Comparison of ENCODE assay signal across 12 mouse cellular contexts in the genomic region with DNA sequence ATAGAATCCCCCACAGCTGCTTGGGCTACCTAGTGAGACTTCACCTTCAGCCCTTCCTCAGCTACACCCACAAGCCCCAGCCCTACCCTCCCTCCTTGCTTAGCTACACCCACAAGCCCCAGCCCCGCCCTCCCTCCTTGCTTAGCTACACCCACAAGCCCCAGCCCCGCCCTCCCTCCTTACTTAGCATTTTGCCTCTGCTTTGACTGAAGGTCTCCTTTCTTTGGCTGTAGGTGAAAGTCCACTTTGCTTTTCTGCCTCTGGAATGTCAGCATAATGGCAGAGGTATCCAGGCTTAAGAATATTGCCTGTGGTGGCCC. TPM values are rescaled to one million over a fixed set of nuclear protein-coding genes. Genes with fewer than 3 reads are reported as not detected.
DNase-seq lines count a peak whose midpoint lies in the region; ATAC-seq and TF ChIP-seq lines count a peak whose summit lies in the region.
"Had no signal": no experiment of that assay in that cellular context is flagged by ENCODE, and none has a peak within 500 bp of the region (broad histone marks: within the 10 kb centered on the region; RNA-seq: fewer than 3 reads in every experiment).

No protein-coding gene starts in this region.

- no peak overlapping the region for H3K4me3 ChIP-seq in intestine, postnatal 0 days (ENCODE audit: low read depth, low read length)
- H3K4me3 ChIP-seq in liver, embryonic 14.5 days (ENCODE audit: insufficient read depth in 1 of 2, low read depth in 2 of 2, low read length in 2 of 2): no peak overlapping the region
- H3K4me3 ChIP-seq in forebrain, embryonic 16.5 days (replicated peaks; ENCODE audit: low read length): no peak overlapping the region
- H3K4me3 ChIP-seq: hindbrain, embryonic 10.5 days; myocyte had no signal

- no peaks in the 10 kb centered on the region for H3K9me3 ChIP-seq in intestine, postnatal 0 days (ENCODE audit: control insufficient read depth)
- H3K9me3 ChIP-seq in liver, embryonic 14.5 days (ENCODE audit: control insufficient read depth, low read length): no peaks in the 10 kb centered on the region
- H3K9me3 ChIP-seq in forebrain, embryonic 16.5 days (ENCODE audit: control insufficient read depth, low read length): no peaks in the 10 kb centered on the region
- H3K9me3 ChIP-seq: hindbrain, embryonic 10.5 days had no signal

- H3K4me1 ChIP-seq in intestine, postnatal 0 days (replicated peaks; ENCODE audit: control insufficient read depth, insufficient read depth, low read length): peaks cover 6% of the 10 kb centered on the region; the same call in 1 of the 2 replicates
- peaks cover 0 to 6% of the 10 kb centered on the region in 2 experiments; a peak in 1 of 4 replicates for H3K4me1 ChIP-seq in liver, embryonic 14.5 days (replicated peaks; ENCODE audit: control insufficient read depth in 2 of 2, insufficient read depth in 2 of 2, low read length in 1 of 2)
- no peaks in the 10 kb centered on the region for H3K4me1 ChIP-seq in forebrain, embryonic 16.5 days (replicated peaks; ENCODE audit: control insufficient read depth, insufficient read depth, low read length)

- WGBS in intestine, postnatal 0 days: 16% methylated on average over 2 of the region's 2 CpGs
- 15% methylated on average over 2 of the region's 2 CpGs for WGBS in liver, embryonic 14.5 days (ENCODE audit: insufficient replicate concordance)
- 17% methylated on average over 2 of the region's 2 CpGs for WGBS in forebrain, embryonic 16.5 days

- peak overlapping the region; percentile 45 for H3K4me2 ChIP-seq in intestine, postnatal 0 days (replicated peaks; ENCODE audit: low read depth)
- no peak overlapping the region for H3K4me2 ChIP-seq in liver, embryonic 14.5 days (ENCODE audit: low read depth)
- H3K4me2 ChIP-seq in forebrain, embryonic 16.5 days (ENCODE audit: low read length): no peak overlapping the region

- H3K9ac ChIP-seq in intestine, postnatal 0 days (ENCODE audit: low read depth, low read length): 0 out of 2 replicates have a peak overlapping the region, but pooled peaks have one; percentile 17
- no peak overlapping the region for H3K9ac ChIP-seq in liver, embryonic 14.5 days (replicated peaks)
- no peak overlapping the region for H3K9ac ChIP-seq in forebrain, embryonic 16.5 days (replicated peaks; ENCODE audit: low read depth, low read length)

- peak overlapping the region; percentile 47; the same call in 1 of the 2 replicates for H3K27ac ChIP-seq in intestine, postnatal 0 days (ENCODE audit: low read depth, low read length)
- no peak overlapping the region for H3K27ac ChIP-seq in liver, embryonic 14.5 days
- H3K27ac ChIP-seq in forebrain, embryonic 16.5 days (ENCODE audit: low read length): no peak overlapping the region
- H3K27ac ChIP-seq: hindbrain, embryonic 10.5 days had no signal

- TF ChIP-seq CTCF in intestine, postnatal 0 days (IDR thresholded peaks at IDR 0.05; ENCODE audit: low read depth): no peak
- TF ChIP-seq CTCF in liver, embryonic 14.5 days (IDR thresholded peaks at IDR 0.05; ENCODE audit: low read depth): no peak

- H3K27me3 ChIP-seq in intestine, postnatal 0 days (replicated peaks; ENCODE audit: control insufficient read depth, insufficient read depth, low read length): no peaks in the 10 kb centered on the region
- no peaks in the 10 kb centered on the region for H3K27me3 ChIP-seq in liver, embryonic 14.5 days (ENCODE audit: control insufficient read depth, insufficient read depth, low read length)
- H3K27me3 ChIP-seq in forebrain, embryonic 16.5 days (replicated peaks; ENCODE audit: control insufficient read depth, insufficient read depth, low read length): no peaks in the 10 kb centered on the region; the same call in 1 of the 2 replicates

- no peaks in the 10 kb centered on the region for H3K36me3 ChIP-seq in intestine, postnatal 0 days (ENCODE audit: control insufficient read depth, insufficient read depth)
- H3K36me3 ChIP-seq in liver, embryonic 14.5 days (replicated peaks; ENCODE audit: control insufficient read depth, insufficient read depth, low read depth): no peaks in the 10 kb centered on the region
- H3K36me3 ChIP-seq in forebrain, embryonic 16.5 days (ENCODE audit: control insufficient read depth, insufficient read depth): no peaks in the 10 kb centered on the region
- H3K36me3 ChIP-seq: hindbrain, embryonic 10.5 days had no signal

- peak; percentile 3 for DNase-seq in CD4-positive helper T cell, adult 2 months (ENCODE audit: low read depth, low spot score)
- DNase-seq in R1 (ENCODE audit: low read depth, low spot score): peak; percentile 76
- peak; percentile 2 to 6 (median 3) for DNase-seq in liver, embryonic 14.5 days (ENCODE audit: low read depth in 3 of 3, low spot score in 3 of 3)
- no peak for DNase-seq in left cerebral cortex, postnatal 36 days (ENCODE audit: low spot score in 2 of 2)
- DNase-seq: cerebellum, postnatal 14 days; right cerebral cortex, adult 18-20 months had no signal

- TF ChIP-seq EP300 in liver, embryonic 14.5 days (IDR thresholded peaks at IDR 0.05; ENCODE audit: low read depth): no peak

- intact Hi-C loops in left cerebral cortex, postnatal 36 days (cut with DNase I): no loop called here

- ATAC-seq in intestine, postnatal 0 days: peak; percentile 85
- no peak for ATAC-seq in liver, embryonic 14.5 days (ENCODE audit: insufficient read depth)
- no peak for ATAC-seq in forebrain, embryonic 16.5 days
- ATAC-seq in monocyte, adult 5-6 weeks (replicated peaks; ENCODE audit: insufficient number of reproducible peaks, low FRiP score, low TSS enrichment, poor library complexity, severe bottlenecking): no peak

RNA-seq across cellular contexts. Expression of a gene that starts 14.6 kb away (rescaled TPM):
- 0.52 and 0.64 TPM in 2 replicates for polyA plus RNA-seq in intestine, postnatal 0 days (2015; fragmentation: Nextera tagmentation; extraction: Ambion mirVana)
- 0.03 TPM in 2 replicates for polyA plus RNA-seq in liver, embryonic 14.5 days (2012; rRNA removed)
- not detected in 2 replicates for polyA plus RNA-seq in liver, embryonic 14.5 days (2014; fragmentation: Nextera tagmentation; extraction: Ambion mirVana)
- total RNA-seq in left cerebral cortex, postnatal 36 days (2021): not detected
- polyA plus RNA-seq in forebrain, embryonic 16.5 days (2015; fragmentation: Nextera tagmentation; extraction: Ambion mirVana): 0.57 and 0.82 TPM in 2 replicates
- not detected in 3 replicates for total RNA-seq in monocyte, adult 5-6 weeks (2017)
- total RNA-seq: left cerebral cortex, postnatal 14 days had no signal
- polyA plus RNA-seq: myocyte had no signal

Comparison
In these comparisons a context has a peak if more than half of its experiments do, and no peak if none do; other contexts are left out.
1. DNase-seq: peak in CD4-positive helper T cell, adult 2 months (single experiment), R1 (single experiment) and liver, embryonic 14.5 days (3 of 3); none in left cerebral cortex, postnatal 36 days (0 of 2).